Comparison of ENCODE assay signal across 12 mouse cellular contexts in the genomic region with DNA sequence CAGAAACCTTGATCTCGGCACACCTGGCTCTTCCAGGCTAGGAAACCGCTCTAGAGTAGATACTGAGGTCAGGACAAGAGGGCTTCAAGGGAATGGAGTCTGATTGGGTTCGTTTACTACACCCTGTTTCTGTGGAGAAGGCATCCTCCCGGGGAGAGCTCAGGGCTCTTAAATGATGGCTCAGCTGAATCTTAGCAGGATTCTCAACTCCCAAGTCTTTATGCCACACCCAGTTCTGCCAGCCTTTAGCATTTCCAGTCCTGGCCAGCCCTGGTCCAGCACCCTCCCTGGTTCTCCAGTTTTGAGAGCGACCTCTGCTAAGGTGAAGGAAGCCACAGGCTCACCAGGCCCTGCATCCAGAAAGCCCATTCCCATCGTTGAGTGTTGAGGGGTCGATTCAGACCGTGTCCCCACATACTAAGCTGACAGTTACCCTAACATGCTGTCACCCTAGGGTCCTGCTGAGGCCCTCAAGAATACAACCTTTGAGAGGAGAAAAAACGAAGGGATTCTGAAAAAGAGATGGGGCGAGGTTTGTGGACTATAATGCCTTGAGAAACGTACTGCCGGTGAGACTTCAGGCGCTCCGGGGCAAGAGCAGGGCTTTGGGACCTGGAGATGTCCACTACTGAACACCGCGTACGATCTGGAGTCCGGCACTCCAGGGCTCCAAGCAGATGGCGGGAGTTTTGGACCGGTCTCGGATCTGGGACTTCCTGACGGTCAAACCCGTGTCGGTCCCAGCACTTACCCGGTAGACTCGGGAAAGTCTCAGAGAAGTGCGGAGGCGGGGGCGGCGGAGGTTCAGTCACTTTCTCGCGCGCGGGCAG. TPM values are rescaled to one million over a fixed set of nuclear protein-coding genes. Genes with fewer than 3 reads are reported as not detected.
A peak's percentile ranks its signal among the peaks of the same experiment; 100 is the strongest.
DNase-seq lines count a peak whose midpoint lies in the region; ATAC-seq and TF ChIP-seq lines count a peak whose summit lies in the region.
"Had no signal": no experiment of that assay in that cellular context is flagged by ENCODE, and none has a peak within 500 bp of the region (broad histone marks: within the 10 kb centered on the region; RNA-seq: fewer than 3 reads in every experiment).

No protein-coding gene starts in this region.

- no peak for TF ChIP-seq EP300 in lung, postnatal 0 days (IDR thresholded peaks at IDR 0.05)

- H3K4me3 ChIP-seq in lung, postnatal 0 days (ENCODE audit: low read depth, low read length) = peak overlapping the region; percentile 33
- H3K4me3 ChIP-seq in liver, embryonic 15.5 days (replicated peaks) = peak overlapping the region; percentile 36
- H3K4me3 ChIP-seq: megakaryocyte, embryonic 14.5 days had no signal

- no peaks in the 10 kb centered on the region for H3K36me3 ChIP-seq in lung, postnatal 0 days (ENCODE audit: insufficient read depth, low read length)
- no peaks in the 10 kb centered on the region for H3K36me3 ChIP-seq in liver, embryonic 15.5 days (replicated peaks)

- H3K4me2 ChIP-seq in lung, postnatal 0 days (replicated peaks; ENCODE audit: low read depth, low read length) = peak overlapping the region; percentile 60
- no peak overlapping the region for H3K4me2 ChIP-seq in liver, embryonic 15.5 days

- H3K9ac ChIP-seq in lung, postnatal 0 days (replicated peaks; ENCODE audit: low read depth) = no peak overlapping the region
- H3K9ac ChIP-seq in liver, embryonic 15.5 days = no peak overlapping the region

- H3K9me3 ChIP-seq in lung, postnatal 0 days (ENCODE audit: low read length) = no peaks in the 10 kb centered on the region
- H3K9me3 ChIP-seq in liver, embryonic 15.5 days (replicated peaks) = no peaks in the 10 kb centered on the region

- no peak for ATAC-seq in lung, postnatal 0 days
- ATAC-seq in liver, embryonic 15.5 days (ENCODE audit: insufficient read depth) = no peak
- ATAC-seq in activated CD4-positive, CD25-positive, alpha-beta regulatory T cell, adult 4 months = no peak

- 4% methylated on average over 34 of the region's 34 CpGs for WGBS in lung, postnatal 0 days
- 4% methylated on average over 34 of the region's 34 CpGs for WGBS in liver, embryonic 15.5 days (ENCODE audit: insufficient replicate concordance)

- no peak for TF ChIP-seq CTCF in lung, postnatal 0 days (IDR thresholded peaks at IDR 0.05)

- H3K4me1 ChIP-seq in lung, postnatal 0 days (ENCODE audit: insufficient read depth, low read depth, low read length) = 0 out of 2 replicates have a peak, but pooled peaks cover 5% of the 10 kb centered on the region
- peaks cover 10% of the 10 kb centered on the region for H3K4me1 ChIP-seq in liver, embryonic 15.5 days (replicated peaks)

- DNase-seq in adrenal gland, postnatal 14 days = peak; percentile 33
- no peak for DNase-seq in adrenal gland, adult 8-10 months
- DNase-seq in lung, postnatal 0 days (ENCODE audit: low spot score) = no peak
- DNase-seq in lung, postnatal 14 days = no peak
- DNase-seq in cerebellum, postnatal 36 days = no peak
- no peak for DNase-seq in cerebellum, adult 9-10 months
- DNase-seq: right cerebral cortex, postnatal 25 days had no signal

- H3K27ac ChIP-seq in lung, postnatal 0 days (ENCODE audit: low read length) = no peak overlapping the region
- no peak overlapping the region for H3K27ac ChIP-seq in liver, embryonic 15.5 days (replicated peaks)

- peaks cover 62% of the 10 kb centered on the region for H3K27me3 ChIP-seq in lung, postnatal 0 days (replicated peaks; ENCODE audit: insufficient read depth, low read length)
- H3K27me3 ChIP-seq in liver, embryonic 15.5 days = peaks cover 94% of the 10 kb centered on the region

RNA-seq across cellular contexts. Expression of gene Gbx1, which starts 1.4 kb away (rescaled TPM):
- total RNA-seq in adrenal gland, postnatal 14 days (2021) = not detected in 2 replicates
- total RNA-seq in adrenal gland, adult 8-10 months (2022) = not detected
- polyA plus RNA-seq in lung, postnatal 0 days (2015; fragmentation: Nextera tagmentation; extraction: Ambion mirVana) = 0.06 TPM in 1 of 2 replicates, not detected in the other
- polyA plus RNA-seq in liver, embryonic 15.5 days (2015; fragmentation: Nextera tagmentation; extraction: Ambion mirVana) = not detected in 2 replicates
- under 1 TPM in 1 of 2 experiments, not detected in 1; 0.09 TPM for polyA plus RNA-seq in activated CD4-positive, CD25-positive, alpha-beta regulatory T cell, adult 4 months (2017; shearing (Covaris generic))
- total RNA-seq: common myeloid progenitor, adult 5-6 weeks; hematopoietic stem cell, adult 5-6 weeks had no signal

RNA-seq across cellular contexts. Expression of gene Asb10, which starts 15.2 kb away (rescaled TPM):
- 0.15 and 0.19 TPM in 2 replicates for total RNA-seq in adrenal gland, postnatal 14 days (2021)
- total RNA-seq in adrenal gland, adult 8-10 months (2022) = under 1 TPM; 0.37 to 0.75 (median 0.59) TPM
- 0.21 and 0.29 TPM in 2 replicates for polyA plus RNA-seq in lung, postnatal 0 days (2015; fragmentation: Nextera tagmentation; extraction: Ambion mirVana)
- polyA plus RNA-seq in liver, embryonic 15.5 days (2015; fragmentation: Nextera tagmentation; extraction: Ambion mirVana) = 0.07 and 0.12 TPM in 2 replicates
- polyA plus RNA-seq in activated CD4-positive, CD25-positive, alpha-beta regulatory T cell, adult 4 months (2017; shearing (Covaris generic)) = not detected
- total RNA-seq: hematopoietic stem cell, adult 5-6 weeks had no signal

RNA-seq across cellular contexts. Expression of gene 4931409K22Rik, which starts 31.0 kb away (rescaled TPM):
- total RNA-seq in adrenal gland, postnatal 14 days (2021) = not detected in 2 replicates
- total RNA-seq in adrenal gland, adult 8-10 months (2022) = not detected
- not detected in 2 replicates for polyA plus RNA-seq in lung, postnatal 0 days (2015; fragmentation: Nextera tagmentation; extraction: Ambion mirVana)
- not detected in 2 replicates for polyA plus RNA-seq in liver, embryonic 15.5 days (2015; fragmentation: Nextera tagmentation; extraction: Ambion mirVana)
- polyA plus RNA-seq in activated CD4-positive, CD25-positive, alpha-beta regulatory T cell, adult 4 months (2017; shearing (Covaris generic)) = under 1 TPM in 1 of 2 experiments, not detected in 1; 0.46 TPM
- total RNA-seq: common myeloid progenitor, adult 5-6 weeks; hematopoietic stem cell, adult 5-6 weeks had no signal

RNA-seq across cellular contexts. Expression of gene Abcf2, which starts 51.7 kb away (rescaled TPM):
- total RNA-seq in adrenal gland, postnatal 14 days (2021) = 59.3 and 67.0 TPM in 2 replicates
- 10 to 100 TPM; 59.5 to 89.6 (median 75.2) TPM for total RNA-seq in adrenal gland, adult 8-10 months (2022)
- 47.7 TPM in 2 replicates for polyA plus RNA-seq in lung, postnatal 0 days (2015; fragmentation: Nextera tagmentation; extraction: Ambion mirVana)
- 43.2 and 44.4 TPM in 2 replicates for polyA plus RNA-seq in liver, embryonic 15.5 days (2015; fragmentation: Nextera tagmentation; extraction: Ambion mirVana)
- 10 to 100 TPM; 51.8 to 56.8 TPM for polyA plus RNA-seq in activated CD4-positive, CD25-positive, alpha-beta regulatory T cell, adult 4 months (2017; shearing (Covaris generic))
